Mouse (Mus musculus): ENCODE data around the gene Ptges3l.
"Not testable (repeated sequence)": the region's sequence is repeated elsewhere in the genome, so short reads cannot be mapped to it uniquely, and the experiment has no call there.

Ptges3l gene

DNA sequence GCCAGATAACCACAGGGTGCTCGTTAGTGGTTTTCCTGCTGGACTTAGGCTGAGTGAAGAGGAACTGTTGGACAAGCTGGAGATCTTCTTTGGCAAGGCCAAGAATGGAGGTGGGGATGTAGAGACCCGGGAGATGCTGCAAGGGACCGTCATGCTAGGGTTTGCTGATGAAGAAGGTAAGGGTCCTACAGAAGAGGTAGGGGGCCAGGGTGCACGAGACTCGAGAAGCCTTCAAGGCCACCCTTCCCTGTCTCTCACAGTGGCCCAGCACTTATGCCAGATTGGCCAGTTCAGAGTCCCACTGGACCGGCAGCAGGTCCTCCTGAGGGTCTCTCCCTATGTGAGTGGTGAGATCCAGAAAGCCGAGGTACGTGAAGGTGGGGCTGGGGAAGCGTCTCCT, 32.5 kb upstream of the Ptges3l start:
- no peak for DNase-seq (ENCODE audit: low spot score)

DNA sequence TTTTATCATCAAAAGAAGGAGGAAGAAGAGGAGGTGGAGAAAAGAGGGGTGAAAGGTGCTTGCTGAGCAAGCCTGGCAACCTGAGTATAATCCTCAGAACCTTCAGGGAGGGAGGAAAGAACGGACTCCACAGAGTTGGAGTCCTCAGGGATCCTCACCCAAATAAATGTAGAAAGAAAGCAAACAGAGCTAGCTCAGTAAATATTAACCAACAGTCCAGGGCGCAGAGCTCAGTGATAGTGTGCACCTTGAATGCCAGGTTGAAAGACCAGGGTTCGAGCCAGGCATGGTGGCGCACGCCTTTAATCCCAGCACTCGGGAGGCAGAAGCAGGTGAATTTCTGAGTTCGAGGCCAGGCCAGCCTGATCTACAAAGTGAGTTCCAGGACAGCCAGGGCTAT, 30.5 kb upstream of the Ptges3l start:
- DNase-seq (ENCODE audit: low spot score) = no peak

DNA sequence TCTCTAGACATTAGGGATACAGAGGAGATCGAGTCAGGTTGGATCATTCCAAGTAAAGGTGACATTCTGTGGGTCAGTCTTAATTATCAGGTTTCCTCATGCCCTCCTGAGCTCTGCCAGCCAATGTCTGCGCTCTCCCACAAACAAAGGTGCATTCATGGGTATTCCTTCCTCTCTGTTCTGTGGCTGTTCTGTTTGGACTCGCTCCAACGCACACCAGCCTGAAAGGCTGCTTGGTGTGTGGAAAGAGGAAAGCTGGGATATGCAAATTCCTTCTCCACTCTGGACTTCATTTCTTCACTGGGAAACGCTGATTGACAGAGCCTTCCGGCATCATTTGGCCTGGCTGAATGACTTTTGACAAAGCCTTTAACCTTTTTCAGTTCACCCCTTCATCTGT, 29.6 kb upstream of the Ptges3l start:
- DNase-seq (ENCODE audit: low spot score) = no peak

DNA sequence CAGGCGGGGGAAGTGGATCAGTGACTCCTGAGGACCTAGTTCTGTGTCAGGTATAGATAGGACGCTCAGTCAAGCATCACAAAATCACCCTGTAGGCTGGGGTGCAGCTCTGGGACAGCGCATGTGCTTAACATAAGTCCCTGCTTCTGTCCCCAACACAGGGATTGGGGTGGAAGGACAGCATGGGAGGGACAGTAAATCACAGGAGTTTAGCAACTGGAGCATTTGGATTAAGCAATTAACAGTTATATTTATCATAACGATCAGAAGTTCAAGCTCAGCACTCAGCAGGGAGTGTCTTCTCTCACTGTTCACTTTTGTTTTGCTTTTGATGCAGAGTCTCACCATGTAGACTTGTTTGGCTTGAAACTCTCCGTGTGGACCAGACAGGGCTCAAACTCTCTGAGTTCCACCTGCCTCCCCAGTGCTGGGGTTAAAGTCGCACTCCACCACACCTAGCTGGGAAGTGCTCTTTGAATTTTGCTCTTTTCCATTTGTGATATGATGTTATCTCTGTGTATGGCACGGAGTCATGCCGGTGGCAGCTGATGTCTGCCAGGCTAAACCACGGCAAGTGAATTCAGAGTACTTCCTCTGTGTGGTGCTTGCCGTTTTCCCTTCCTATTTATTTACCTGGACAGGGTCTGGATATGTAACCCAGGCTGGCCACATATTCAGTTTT, 27.1 kb upstream of the Ptges3l start:
- DNase-seq (ENCODE audit: low spot score) = no peak

DNA sequence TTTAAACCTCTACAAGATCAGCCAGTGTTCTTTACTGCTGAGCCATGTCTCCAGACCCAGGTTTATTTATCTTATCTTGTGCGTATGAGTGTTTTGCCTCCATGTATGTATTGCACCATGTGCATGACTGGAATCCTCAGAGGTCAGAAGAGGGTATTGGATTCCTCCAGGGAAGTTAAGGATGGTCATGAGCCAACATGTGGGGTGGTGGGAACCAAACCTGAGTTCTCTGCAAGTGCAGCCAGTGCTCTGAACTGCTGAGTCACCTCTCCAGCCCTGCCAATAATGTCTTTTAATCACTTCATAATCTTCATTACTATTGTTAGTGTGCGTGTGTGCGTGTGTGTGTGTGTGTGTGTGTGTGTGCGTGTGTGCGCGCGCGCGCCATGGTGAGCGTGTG, 26.4 kb upstream of the Ptges3l start:
- DNase-seq (ENCODE audit: low spot score) = no peak

DNA sequence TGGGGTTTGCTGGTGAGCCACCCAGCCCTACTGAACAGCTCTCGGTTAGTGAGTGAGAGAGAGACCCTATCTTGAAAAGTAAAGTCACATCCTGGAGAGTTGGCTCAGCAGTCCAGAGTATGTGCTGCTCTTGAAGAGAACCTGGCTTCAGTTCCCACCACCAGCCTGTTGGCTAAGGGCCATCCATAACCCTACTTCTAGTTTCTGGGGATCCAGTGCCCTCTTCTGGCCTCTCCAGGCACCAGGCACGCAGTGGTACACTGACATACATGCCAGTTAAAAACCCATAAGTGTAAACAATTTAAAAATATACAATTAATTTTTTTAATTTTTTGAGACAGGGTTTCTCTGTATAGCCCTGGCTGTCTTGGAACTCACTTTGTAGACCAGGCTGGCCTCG, 25.3 kb upstream of the Ptges3l start:
- no peak for DNase-seq (ENCODE audit: low spot score)

DNA sequence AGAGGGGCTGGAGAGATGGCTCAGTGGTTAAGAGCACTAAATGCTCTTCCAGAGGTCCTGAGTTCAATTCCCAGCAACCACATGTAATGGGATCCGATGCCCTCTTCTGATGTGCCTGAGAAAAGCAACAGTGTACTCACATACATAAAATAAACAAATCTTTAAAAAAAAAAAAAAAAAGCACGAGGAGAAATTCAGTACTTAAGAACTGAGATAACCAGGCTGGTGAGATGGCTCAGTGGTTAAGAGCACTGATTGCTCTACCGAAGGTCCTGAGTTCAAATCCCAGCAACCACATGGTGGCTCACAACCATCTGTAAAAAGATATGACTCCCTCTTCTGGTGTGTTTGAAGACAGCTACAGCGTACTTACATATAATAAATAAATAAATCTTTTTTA, 24.5 kb upstream of the Ptges3l start:
- DNase-seq (ENCODE audit: low spot score) = not testable (repeated sequence)

DNA sequence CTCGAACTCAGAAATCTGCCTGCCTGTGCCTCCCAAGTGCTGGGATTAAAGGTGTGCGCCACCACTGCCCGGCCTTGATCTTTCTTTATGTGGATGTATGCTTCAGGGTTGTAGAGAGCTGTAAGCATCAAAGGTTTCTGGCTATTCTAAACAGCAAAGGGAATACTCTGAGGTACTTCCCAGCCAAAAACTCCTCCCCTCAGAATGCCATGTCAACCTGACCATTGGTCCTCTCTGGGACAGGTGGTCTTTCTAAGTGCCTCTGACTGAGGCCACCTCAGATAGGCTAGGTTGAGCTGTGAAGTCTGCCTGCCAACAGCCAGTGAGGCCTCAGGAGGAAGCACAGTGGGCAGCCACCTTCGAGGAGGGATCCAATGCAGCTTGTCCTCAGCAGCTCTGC, 23.8 kb upstream of the Ptges3l start:
- DNase-seq (ENCODE audit: low spot score) = no peak

DNA sequence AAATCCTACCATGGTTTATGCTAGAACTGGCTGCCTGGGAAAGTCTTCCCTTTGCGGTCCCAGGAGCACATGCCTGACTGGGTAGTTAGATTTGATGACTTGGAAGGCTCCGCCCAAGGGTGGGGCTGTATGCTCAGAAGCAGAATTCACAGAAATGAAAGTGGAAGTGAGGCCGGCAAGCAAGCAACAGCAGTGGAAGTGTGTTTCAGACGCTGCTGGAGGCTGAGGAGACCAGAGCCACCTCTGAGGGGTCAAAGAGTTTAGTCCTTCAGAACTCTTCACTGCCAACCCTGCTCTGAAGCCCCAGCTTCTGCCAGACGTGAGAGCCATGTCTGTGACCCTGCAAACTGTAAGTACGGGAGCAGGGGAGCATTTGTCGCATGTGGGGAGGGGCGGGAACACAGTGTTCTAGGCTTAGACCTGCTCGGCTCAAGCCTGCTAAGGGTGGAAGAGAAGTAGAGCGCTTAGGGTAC, 23.2 kb upstream of the Ptges3l start, which contains the start of gene Ifi35:
TSS of gene Ifi35 (plus strand) at position 134 of the 473 bp plus-strand sequence.
- DNase-seq (ENCODE audit: low spot score) = peak; percentile 72

DNA sequence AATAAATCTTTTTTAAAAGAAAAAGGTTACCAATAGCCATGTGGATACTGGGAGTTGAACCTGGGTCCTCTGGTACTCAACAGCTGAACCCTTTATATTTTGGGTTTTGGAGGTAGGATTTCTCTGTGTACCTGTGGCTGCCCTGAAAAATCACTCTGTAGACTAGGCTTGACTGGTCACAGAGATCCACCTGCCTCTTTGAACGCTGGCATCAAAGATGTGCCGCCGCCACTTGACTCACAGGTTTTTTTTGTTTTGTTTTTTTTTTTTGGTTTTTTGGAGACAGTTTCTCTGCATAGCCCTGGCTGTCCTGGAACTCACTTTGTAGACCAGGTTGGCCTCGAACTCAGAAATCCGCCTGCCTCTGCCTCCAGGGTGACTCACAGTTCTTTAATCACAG, 22.7 kb upstream of the Ptges3l start:
- no peak for DNase-seq (ENCODE audit: low spot score)

DNA sequence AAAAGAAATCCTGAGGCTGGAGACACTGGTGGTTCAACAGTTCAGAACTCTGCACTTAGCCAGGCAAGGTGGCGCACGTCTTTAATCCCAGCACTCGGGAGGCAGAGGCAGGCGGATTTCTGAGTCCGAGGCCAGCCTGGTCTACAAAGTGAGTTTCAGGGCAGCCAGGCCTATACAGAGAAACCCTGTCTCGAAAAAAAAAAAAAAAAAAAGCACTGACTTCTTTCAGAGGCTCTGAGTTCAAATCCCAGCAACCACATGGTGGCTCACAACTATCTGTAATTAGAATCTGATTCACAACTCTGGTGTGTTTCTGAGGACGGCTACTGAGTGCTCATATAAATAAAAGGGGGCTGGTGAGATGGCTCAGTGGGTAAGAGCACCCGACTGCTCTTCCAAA, 21.7 kb upstream of the Ptges3l start:
- not testable (repeated sequence) for DNase-seq (ENCODE audit: low spot score)

DNA sequence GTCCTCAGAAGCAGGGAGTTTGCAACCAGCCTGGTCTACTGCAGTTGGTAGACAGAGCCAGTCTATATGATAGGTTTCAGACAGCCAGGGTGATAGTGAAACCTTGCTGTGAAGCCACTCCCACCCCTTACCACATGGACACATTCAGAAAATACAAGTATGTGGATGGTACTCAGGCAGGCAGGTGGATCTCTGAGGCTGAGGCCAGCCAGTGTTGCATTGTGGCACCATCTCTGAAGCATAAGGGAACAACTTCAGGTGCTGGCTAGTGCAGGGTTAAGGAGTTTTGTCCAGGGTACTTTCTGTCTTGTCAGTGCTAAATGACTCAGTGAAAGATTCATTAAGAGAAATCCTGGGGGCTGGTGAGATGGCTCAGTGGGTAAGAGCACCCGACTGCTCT, 21.2 kb upstream of the Ptges3l start:
- DNase-seq (ENCODE audit: low spot score) = no peak

DNA sequence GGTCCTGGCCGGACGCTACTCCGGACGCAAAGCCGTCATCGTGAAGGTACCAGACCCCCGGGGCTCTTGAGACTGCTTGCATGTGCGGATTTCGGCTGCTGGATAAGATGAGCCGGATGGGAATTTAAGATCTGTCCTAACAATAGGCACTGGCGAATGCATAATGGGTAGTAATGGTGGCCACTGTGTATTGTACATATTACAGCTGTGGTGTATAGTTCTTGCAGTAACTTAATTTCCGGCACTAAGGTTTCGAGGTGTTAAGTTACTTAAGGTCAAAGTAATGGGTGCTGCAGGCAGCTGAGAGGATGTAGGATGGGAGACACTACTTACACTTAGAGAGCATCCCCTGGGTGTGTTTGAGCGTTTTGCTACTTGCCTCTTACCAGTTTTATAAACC, 17.6 kb upstream of the Ptges3l start:
- DNase-seq (ENCODE audit: low spot score) = no peak

DNA sequence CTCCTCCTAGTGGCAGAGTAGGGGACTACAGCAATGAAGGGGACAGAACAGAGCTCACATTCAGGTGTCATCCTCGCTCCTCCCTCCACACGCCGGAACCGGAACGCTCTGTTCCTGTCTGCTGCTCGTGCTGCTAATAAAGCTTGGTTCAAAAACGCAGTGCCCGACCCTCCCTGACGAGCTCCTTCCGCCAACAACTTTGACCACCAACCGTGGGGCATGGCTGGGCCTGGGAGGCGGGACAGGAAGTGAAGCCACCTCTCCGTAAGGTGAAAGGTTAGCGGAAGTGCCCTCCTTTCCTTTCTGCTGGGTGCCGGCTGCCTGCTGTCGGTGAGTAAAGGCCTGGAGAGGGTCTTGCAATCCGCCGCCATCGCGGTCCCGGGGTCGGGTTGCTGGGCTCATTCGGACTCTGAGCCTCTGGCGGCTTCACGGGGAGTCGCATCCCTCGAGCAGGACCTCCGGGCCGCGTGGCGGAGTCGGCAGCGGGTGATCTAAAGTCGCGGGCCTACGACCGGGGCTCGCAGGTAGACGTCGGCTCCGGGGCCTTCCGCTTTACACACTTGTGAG, 17.1 kb upstream of the Ptges3l start, which contains the start of gene Rpl27:
TSS of gene Rpl27 (plus strand) at position 172 of the 567 bp plus-strand sequence.
- peak; percentile 94 for DNase-seq (ENCODE audit: low spot score)

DNA sequence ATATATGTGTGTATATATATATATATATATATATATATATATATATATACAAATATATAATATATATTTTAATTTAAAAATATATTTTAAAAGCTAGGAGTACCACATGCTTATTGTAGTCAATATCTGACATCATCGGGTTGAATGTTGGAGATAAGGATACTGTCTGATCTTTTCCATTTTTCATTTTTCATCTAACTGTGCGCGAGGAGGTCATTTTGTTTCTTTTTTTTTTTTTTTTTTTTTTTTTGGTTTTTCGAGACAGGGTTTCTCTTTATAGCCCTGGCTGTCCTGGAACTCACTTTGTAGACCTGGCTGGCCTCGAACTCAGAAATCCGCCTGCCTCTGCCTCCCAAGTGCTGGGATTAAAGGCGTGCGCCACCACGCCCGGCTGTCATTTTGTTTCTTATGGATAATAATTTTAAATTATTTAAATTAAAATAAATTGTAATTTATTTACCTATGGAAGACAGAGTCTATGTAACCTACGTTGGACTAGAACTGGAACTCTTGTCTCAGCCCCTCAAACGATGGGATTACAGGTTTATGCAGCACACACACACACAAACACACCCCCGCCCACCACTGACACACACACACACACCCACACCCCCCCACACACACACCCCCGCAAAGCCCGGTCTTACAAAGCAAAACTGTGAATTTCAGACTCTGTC, 16.5 kb upstream of the Ptges3l start:
- not testable (repeated sequence) for DNase-seq (ENCODE audit: low spot score)

DNA sequence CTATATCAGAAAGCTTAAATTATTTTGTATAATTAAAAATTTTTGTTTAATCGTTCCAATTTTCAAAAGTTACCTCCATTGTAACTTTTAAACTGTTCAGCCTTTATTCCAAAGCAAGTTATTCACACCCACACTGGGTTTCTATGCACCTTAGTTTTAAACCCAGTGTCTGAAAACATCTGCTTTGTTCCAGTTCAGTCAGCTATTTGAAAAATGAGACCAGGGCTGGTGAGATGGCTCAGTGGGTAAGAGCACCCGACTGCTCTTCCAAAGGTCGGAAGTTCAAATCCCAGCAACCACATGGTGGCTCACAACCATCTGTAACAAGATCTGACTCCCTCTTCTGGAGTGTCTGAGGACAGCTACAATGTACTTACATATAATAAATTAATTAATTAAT, 12.9 kb upstream of the Ptges3l start:
- not testable (repeated sequence) for DNase-seq (ENCODE audit: low spot score)

DNA sequence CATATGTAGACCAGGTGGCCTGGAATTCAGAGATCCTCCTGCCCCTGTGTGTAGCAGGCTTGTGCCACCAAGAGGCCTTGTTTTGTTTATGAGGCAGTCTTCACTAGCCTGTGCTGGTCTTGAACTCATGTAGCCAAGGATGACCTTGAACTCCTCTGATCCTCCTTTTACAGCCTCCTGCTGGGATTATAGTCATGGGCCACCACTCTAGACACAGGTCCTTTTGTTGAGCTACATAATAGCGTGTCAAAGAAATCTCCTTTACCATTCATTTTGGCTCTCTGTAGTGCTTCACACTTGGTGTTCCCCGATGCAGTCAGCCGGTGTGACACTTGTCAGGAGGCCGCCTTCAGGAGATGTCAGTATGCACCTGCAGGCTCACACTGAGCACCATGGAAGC, 11.8 kb upstream of the Ptges3l start:
- DNase-seq (ENCODE audit: low spot score) = no peak

DNA sequence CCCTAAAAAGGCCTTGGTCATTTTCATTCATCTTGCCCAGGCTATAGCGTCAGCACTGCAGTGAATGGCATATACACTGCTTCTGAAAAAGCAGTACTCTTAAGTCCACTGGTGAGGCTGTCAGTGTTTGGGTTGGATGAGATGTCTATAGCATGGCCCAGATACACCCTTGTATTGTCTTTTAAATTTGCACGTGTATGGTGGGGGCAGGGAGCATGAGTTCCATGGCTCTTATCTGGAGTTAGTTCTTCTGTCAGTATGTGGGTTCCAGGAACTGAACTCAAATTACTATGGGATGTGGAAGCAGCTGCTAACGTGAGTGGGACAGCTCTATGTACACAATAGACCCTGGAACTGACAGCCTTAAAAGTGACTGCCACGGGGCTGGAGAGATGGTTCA, 10.7 kb upstream of the Ptges3l start:
- no peak for DNase-seq (ENCODE audit: low spot score)

DNA sequence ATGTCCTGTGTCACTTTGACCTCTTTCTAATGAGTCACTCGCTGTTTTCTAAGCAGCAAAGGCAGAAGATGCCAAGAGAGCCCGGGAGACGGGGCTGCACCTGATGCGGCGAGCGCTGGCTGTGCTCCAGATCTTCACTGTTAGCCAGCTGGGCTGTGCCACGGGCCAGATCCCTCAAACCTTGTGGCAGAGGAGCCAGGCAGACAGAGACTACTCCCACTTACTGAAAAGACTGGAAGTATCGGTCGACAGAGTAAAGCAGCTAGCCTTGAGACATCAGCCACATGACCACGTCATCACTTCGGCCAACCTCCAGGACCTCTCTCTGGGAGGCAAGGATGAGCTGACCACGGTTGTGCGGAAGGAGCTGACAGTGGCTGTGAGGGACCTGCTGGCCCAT, 8.3 kb upstream of the Ptges3l start:
- no peak for DNase-seq (ENCODE audit: low spot score)

DNA sequence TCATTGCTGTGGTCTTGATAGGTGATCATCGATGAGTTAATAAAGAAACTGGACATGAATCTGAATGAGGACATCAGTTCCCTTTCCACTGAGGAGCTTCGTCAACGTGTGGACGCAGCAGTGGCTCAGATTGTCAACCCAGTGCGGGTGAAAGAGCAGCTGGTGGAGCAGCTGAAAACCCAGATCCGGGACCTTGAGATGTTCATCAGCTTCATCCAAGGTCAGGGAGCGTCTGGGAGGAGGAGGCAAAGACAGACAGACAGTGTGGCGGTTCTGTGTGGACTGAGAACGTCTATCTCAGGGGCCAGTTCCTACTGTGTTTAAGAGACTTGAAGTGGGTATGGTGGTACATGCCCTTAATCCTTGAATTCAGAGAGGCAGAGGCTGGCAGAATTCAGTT, 6.2 kb upstream of the Ptges3l start:
- DNase-seq (ENCODE audit: low spot score) = no peak

DNA sequence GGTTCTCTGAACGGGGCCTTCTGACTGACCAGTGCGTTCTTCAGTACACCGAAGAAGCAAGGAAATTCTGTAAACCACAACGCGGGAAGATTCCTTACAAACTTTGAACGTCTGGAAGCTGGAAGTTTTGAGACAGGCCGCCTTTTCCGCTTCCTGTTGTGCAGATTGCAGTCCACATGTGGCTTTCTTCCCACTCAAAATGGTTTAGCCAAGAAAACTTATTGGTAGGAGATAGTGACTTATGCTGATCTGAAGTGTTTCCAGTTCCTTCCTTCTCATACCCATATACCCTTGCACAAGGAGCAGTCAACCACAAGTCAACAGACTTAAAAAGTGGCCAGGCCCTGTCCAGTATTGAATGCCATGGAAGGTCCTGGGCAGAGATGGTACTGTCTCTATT, 1.0 kb upstream of the Ptges3l start:
- no peak for DNase-seq (ENCODE audit: low spot score)

DNA sequence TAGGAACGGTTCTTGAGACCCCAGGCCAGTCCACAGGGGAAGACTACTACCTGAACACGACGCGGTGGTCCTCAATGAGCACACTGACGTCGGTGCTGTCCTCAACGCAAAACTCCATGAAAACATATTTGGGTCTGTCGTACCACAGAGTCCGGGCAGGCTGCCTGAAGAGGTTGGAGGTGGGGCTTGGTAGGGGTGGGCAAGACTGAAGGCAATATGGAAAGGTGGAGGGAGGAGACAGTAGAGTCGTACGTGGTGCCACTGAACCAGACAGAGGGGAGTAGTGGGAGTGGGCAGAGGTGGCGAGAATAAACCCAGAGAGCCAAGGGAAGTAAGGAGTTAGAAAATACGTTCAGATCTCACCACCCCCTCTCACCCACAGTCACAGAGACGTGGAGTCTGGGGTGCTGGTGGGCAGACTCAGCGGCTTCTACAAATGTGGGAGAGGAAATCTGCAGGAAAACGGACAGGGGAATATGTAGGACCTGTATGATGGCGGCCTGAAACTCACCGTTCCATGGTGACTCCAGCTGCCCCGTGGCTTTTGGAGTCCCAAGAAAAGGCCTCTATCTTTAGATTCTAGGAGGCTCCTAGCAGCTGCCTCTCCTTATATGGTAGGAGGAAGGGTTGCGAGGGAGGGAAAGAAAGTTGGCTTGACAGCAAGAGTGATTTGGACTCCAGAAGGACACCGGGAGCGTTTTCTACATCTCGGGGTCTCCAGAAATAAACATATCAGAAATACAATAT, 855 bp downstream of the Ptges3l start, which contains the start of gene Gm27029:
TSS of gene Gm27029 (minus strand) at position 692 of the 747 bp plus-strand sequence.
- DNase-seq (ENCODE audit: low spot score) = no peak

DNA sequence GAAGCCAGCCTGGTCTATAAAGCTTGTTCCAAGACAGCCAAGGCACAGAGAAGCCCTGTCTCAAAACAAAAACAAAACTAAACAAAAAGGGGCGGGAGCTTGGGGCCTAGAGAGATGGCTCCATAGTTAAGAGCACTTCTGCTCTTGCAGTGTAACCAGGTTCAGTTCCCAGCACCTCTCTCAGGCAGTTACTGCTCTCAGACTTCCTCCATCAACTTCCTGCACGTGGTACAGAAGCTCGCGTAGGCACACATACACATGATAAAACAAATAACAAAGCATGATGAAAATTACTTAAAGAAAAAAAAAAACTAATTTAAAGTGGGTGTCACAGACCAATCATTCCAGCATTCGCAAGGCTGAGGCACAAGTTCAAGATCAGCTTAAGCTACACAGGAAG, 5.0 kb downstream of the Ptges3l start:
- DNase-seq (ENCODE audit: low spot score) = no peak
